Mouse (Mus musculus) gastrocnemius, adult 8-10 months (tissue): ENCODE results near the gene March9. TPM values are rescaled to one million over a fixed set of nuclear protein-coding genes. Genes with fewer than 3 reads are reported as not detected.
"Not testable (repeated sequence)": the region's sequence is repeated elsewhere in the genome, so short reads cannot be mapped to it uniquely, and the experiment has no call there.

Experiments
- DNase-seq, 2 experiments: peaks; one replicate each; pipeline ENCODE4 v3.0.0; 2022; ENCODE audit warnings: low spot score in 2 of 2
- total RNA-seq, 4 experiments: library from RNA; stranded (reverse); gene quantifications; 2 replicates each; pipeline ENCODE4 v1.2.4; 2022

March9 gene
- total RNA-seq, 4 experiments from 2014 or later = 0.17 to 1.3 (median 0.76) TPM

GRCm38 (mm10) chr10:127063913-127064870 lies 4.2 kb upstream of the March9 start:
- DNase-seq = no peak

DNA sequence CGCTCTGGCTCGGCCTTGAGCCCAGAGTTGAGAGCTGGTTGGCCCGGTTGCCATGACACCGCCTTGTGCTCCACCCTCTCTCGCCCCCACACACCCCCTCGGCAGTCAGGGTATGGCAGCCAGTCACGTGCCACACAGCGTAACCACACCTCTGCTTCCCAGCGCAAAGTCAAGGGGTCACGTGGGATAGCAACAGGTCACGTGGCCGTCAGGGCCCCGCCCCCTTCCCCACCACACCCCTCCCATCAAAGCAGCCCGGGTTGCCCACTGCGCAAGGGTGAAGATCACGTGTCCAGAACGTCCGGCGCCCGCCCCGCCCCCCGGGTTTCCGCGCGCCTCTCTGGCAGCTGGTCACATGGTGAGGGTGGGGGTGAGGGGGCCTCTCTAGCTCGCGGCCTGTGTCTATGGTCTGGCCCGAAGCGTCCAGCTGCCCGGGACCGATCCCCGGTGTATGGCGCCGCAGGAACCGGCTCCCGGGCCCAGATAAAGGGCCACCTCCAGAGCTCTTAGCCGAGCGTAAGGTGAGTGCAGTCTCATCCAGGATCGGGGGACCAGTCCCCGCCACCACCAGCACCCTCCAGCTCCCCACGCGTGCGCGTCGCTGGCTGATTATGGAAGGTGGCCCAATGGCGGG lies 3.4 kb upstream of the March9 start, which contains the start of gene Cdk4:
Gene Cdk4, plus strand, starts transcription at position 296 of the 634 bp plus-strand sequence.
- peak; percentile 97 to 98 for DNase-seq

DNA sequence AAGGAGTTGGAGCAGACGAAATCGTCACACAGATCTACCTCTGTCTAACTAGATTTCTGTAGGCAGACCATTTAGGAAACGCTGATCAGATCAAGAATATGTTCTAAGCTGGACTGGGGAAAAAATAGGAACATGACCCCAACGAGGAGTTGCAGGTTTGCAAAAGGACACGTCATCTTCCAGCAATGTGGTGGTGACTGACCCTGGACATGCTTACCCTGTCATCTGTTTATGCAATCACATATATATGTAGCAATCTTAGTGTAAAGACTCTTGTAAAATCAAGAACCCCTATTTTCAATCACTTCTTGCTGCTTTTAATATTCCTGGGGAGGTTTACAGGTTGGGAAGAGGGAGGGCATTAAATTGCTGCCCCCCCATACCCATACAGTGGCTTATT lies 2.5 kb upstream of the March9 start:
- DNase-seq = no peak

- DNase-seq = not testable (repeated sequence)
Observed at GRCm38 (mm10) chr10:127062101-127062500, 2.1 kb upstream of the March9 start.

- DNase-seq = no peak
Observed at GRCm38 (mm10) chr10:127061513-127061912, 1.5 kb upstream of the March9 start.

DNA sequence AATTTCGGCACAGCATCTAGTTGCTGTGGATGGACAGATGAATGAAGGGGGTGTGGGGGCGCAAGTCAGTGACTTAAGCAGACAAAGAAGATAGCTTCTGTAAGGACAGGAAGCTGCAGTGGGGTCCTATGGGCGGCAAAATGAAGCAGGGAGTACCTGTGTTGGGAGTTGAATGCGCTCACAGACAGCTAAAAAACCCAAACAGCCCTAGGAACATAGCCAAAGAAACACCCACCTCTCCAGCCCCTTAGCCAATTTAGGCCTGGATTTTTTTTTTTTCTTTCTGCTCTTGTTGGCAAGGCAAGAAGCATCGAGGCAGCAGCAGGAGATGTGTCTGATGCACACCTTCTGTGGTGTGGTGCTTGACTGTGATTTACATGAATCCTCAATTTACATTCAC lies 1.1 kb upstream of the March9 start:
- no peak for DNase-seq

GRCm38 (mm10) chr10:127059174-127059967 lies 613 bp downstream of the March9 start:
- DNase-seq = no peak

GRCm38 (mm10) chr10:127058708-127059107 lies 1.3 kb downstream of the March9 start:
- DNase-seq = no peak

- DNase-seq = peak in 1 of 2 experiments; percentile 40
Observed at GRCm38 (mm10) chr10:127058161-127058560, 1.8 kb downstream of the March9 start.

DNA sequence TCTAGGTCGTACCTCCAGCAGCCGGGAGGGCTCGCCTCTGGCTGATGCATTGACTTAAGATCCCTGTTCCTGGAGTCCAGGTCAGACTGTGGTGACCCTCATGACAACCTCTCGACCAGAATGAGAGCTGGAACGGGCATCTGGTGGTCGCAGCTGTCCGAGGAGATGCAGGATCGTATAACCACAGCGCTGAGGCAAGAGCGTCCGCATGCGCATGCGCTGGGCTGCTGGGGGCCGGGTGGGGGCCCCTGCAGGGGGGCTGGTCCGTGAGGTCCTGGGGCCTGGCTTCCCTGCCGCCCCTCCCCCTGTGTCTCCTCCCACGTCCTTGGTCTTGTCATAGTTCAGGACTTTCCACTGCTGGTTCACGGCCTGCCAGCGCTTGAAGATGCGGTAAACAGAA lies 3.5 kb downstream of the March9 start:
- DNase-seq = no peak

DNA sequence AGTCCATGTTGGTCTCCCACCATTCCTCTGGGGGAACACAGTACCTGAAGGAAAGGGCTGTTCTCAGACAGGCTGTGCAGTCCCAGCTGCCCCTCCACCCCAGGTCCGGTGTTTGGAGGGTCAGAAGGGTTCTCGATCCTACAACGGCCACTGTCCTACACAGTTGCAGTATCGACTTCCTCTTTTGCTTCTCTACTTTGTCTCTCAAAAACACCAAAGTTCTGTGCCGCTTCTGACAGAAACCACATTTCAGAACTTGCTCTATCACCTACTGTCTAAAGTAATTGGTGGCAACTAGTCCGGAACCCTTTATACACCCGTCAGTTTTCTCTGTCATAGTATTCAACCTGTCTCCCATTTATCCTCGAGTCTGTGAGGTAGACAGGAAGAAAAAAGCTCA lies 4.6 kb downstream of the March9 start:
- DNase-seq = no peak

GRCm38 (mm10) chr10:127054646-127055045 lies 5.3 kb downstream of the March9 start:
- DNase-seq = no peak

DNA sequence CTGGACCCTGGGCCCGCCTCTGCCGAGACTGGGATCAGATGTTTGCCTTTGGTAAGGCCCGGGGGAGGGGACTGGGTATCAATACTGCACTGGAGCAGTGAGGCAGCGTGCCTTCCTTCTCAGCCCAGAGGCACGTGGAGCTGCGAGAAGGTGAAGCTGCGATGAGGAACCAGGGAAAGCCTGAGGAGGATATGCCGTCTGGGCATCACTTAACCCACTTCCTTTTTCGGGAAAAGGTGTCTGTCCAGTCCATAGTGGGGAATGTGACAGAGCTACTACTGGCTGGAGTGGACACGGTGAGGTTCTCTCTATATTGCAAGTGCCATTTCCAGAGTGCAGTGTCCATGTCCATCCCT lies 9.9 kb downstream of the March9 start:
- no peak for DNase-seq

DNA sequence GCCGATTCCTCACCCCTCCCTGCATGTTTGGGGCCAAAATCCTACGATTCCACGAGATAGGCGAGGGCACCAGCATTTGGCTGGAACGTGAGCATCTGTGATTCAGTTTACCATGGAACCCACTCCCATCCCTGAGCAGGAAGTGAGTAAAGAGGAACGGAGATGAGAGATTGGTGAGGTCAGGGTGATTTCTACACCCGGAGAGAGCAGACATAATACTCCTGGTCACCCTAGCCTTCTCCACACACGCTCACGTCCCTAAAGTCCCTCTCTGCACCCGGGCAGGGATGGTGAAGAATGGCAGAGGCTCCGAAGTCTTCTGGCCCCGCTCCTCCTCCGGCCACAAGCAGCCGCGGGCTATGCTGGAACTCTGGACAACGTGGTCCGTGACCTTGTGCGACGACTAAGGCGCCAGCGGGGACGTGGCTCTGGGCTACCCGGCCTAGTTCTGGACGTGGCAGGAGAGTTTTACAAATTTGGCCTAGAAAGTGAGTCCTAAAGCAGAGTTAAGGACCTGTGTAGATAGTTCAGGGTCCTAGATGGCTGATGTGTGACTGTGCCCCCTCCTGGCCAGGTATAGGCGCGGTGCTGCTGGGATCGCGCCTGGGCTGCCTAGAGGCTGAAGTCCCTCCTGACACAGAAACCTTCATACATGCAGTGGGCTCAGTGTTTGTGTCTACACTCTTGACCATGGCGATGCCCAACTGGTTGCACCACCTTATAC lies 10.4 kb downstream of the March9 start:
- DNase-seq = no peak

DNA sequence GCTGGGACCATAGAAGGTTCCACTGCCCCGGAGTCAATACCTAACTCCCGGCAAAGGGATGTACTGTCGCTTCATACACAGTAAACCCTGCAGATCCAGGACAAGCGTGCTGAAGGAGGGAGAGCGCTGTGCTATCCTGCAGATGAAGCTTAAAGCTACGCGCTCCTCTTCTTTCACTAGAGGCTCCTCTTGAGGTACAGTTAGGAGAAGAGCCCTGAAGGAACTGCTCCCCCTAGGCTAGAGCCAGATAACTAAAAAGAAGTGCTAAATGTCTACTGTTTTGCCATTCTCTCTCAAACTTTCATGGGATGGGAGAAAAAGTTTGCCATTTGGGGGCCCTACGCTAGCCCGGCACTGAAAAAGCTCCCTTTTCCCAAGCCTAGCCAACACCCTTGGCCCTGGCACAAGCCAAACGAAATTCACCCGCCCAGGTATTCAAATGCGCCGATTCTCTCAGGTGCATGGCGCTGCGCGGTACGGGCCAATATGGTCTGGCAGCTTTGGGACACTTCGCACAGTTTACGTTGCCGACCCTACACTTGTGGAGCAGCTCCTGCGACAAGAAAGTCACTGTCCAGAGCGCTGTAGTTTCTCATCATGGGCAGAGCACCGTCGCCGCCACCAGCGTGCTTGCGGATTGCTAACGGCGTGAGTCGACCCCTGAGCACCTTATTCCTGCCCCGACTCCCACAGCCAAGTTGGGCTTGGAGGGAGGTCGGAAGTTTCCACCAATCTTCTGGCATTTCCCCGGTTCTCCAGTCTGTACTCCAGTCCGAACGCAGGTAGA lies 11.2 kb downstream of the March9 start:
- DNase-seq = no peak

DNA sequence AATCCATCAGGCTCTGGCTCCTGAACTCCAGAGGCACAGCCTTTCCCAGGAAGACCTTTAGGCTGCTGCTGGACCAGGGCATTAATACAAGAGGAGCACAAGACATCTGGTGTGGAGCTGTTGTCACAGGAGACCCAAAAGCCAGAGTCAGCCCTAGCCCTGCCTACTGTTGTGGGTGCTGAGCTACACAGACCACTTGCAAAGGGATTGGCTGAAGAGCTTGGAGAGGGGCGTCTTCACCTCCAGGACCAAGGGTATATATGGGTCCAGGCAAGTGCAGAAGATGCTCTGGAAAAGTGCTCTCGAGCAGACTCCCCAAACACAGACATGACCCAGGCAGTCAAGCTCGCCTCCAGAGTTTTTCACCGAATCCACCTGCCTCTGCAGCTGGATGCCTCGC lies 12.0 kb downstream of the March9 start, which contains the start of gene Cyp27b1:
Gene Cyp27b1, plus strand, starts transcription at position 297 of the 400 bp plus-strand sequence.
- no peak for DNase-seq

GRCm38 (mm10) chr10:127043187-127043586 lies 16.8 kb downstream of the March9 start:
- no peak for DNase-seq

DNA sequence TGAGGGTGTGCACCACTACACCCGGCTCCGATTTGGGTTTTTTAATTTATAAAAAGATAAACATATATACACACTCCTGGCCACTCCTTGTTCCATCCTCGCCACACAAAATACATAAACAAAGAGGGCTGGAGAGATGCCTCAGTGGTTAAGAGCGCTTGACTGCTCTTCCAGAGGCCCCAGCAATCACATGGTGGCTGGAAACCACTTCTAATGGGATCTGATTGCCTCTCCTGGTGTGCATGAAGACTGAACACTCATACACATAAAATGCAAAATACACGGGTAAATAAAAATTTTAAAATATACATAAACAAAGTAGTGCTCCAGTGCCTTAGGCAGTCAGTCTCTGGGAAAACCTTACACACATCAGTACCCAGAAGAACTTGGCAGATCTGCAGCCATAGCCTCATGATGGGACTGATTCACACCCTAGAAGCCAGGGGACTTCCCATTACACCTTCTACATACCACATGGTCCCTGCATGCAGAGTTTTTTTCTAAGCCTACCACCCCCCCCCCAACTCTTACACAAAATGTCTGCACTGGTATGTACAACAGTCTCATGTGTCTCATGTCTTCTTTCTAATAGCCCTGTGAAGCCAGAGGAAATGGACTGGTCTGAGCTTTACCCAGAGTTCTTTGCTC lies 17.4 kb downstream of the March9 start:
- DNase-seq = no peak

DNA sequence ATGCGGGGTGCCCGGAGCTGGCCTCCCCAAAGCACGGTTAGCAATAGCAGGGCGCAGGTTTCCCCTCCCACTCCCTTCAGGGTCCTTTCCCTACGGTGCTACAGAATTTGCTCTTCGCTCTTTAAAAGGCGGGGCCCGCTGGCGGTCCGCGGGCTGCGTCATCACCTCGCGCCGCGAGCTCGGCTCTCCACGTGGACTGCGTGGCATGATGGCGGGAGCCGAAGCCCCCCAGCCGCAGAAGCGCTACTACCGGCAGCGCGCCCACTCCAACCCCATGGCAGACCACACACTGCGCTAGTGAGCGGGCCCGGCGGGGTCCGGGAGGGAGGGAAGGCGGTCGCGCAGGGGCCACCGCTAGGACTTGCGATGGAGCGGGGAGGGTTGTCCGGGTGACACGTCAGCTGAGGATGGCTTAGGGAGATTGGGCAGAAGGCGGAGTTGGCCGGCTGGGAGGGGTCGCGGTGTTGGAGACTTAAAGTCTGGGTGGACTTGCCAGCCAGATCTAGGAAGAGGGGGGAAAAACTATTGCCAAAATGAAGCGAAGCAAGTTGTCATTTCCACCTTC lies 18.1 kb downstream of the March9 start:
- DNase-seq = peak; percentile 75 to 76
